Comparison of ENCODE assay signal across 7 mouse cellular contexts in the genomic region with DNA sequence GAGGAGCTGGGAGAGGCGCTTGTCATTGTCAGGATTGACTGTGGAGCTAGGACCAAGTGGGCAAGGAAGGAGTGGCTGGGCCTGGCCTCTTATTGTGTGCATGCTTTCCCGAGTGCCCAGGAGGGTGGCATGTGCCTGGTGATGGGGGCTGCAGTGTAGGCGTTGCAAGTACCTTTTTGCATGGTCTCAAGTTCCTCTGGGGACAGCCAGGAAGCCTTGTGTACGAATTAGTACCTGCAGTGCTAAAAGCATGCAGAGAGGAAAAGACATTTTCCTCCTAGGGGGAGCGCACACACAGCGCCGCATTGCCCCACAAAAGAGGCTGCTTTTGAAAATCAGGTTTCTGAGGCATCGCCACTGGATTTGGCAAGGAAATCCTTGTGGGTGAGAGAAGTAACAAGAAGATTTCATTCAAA. TPM values are rescaled to one million over a fixed set of nuclear protein-coding genes. Genes with fewer than 3 reads are reported as not detected.
DNase-seq lines count a peak whose midpoint lies in the region; ATAC-seq and TF ChIP-seq lines count a peak whose summit lies in the region.

No protein-coding gene starts in this region.

- H3K9me3 ChIP-seq in liver, embryonic 11.5 days (ENCODE audit: control insufficient read depth, low read length), result no peaks in the 10 kb centered on the region
- H3K9me3 ChIP-seq in embryonic facial prominence, embryonic 14.5 days (ENCODE audit: control insufficient read depth, low read length), result no peaks in the 10 kb centered on the region
- H3K9me3 ChIP-seq in intestine, postnatal 0 days (ENCODE audit: control insufficient read depth), result no peaks in the 10 kb centered on the region
- no peaks in the 10 kb centered on the region for H3K9me3 ChIP-seq in neural tube, embryonic 12.5 days

- H3K4me1 ChIP-seq in liver, embryonic 11.5 days (replicated peaks; ENCODE audit: control insufficient read depth, insufficient read depth, low read length), result no peaks in the 10 kb centered on the region
- H3K4me1 ChIP-seq in embryonic facial prominence, embryonic 14.5 days (ENCODE audit: control insufficient read depth, insufficient read depth, low read length), result peaks cover 10% of the 10 kb centered on the region
- no peaks in the 10 kb centered on the region for H3K4me1 ChIP-seq in intestine, postnatal 0 days (replicated peaks; ENCODE audit: control insufficient read depth, insufficient read depth, low read length)
- peaks cover 15% of the 10 kb centered on the region; the same call in 1 of the 2 replicates for H3K4me1 ChIP-seq in neural tube, embryonic 12.5 days

- H3K9ac ChIP-seq in liver, embryonic 11.5 days (ENCODE audit: low read depth, low read length), result no peak overlapping the region
- H3K9ac ChIP-seq in embryonic facial prominence, embryonic 14.5 days (ENCODE audit: low read depth, low read length), result peak overlapping the region; percentile 79
- no peak overlapping the region for H3K9ac ChIP-seq in intestine, postnatal 0 days (ENCODE audit: low read depth, low read length)
- H3K9ac ChIP-seq in neural tube, embryonic 12.5 days, result peak overlapping the region; percentile 91

- DNase-seq in liver, embryonic 11.5 days (ENCODE audit: low spot score), result no peak
- DNase-seq in liver, result no peak
- peak; percentile 30 for DNase-seq in embryonic facial prominence, embryonic 14.5 days (ENCODE audit: low spot score)
- DNase-seq in retina, postnatal 1 day, result no peak
- no peak for DNase-seq in spleen, postnatal 14 days (ENCODE audit: low spot score in 2 of 2)

- WGBS in liver, embryonic 11.5 days, result 12% methylated on average over 8 of the region's 8 CpGs
- 3% methylated on average over 7 of the region's 8 CpGs for WGBS in embryonic facial prominence, embryonic 14.5 days
- 5% methylated on average over 8 of the region's 8 CpGs for WGBS in intestine, postnatal 0 days
- 0% methylated on average over 8 of the region's 8 CpGs for WGBS in neural tube, embryonic 12.5 days

- H3K4me2 ChIP-seq in liver, embryonic 11.5 days, result peak overlapping the region; percentile 61
- H3K4me2 ChIP-seq in embryonic facial prominence, embryonic 14.5 days (ENCODE audit: low read depth, low read length), result peak overlapping the region; percentile 91
- peak overlapping the region; percentile 64 for H3K4me2 ChIP-seq in intestine, postnatal 0 days (replicated peaks; ENCODE audit: low read depth)
- peak overlapping the region; percentile 59 for H3K4me2 ChIP-seq in neural tube, embryonic 12.5 days (replicated peaks)

- peak overlapping the region; percentile 40 for H3K4me3 ChIP-seq in liver, embryonic 11.5 days (ENCODE audit: low read depth, low read length)
- peak overlapping the region; percentile 67 for H3K4me3 ChIP-seq in embryonic facial prominence, embryonic 14.5 days (ENCODE audit: low read depth, low read length)
- peak overlapping the region; percentile 34 for H3K4me3 ChIP-seq in intestine, postnatal 0 days (ENCODE audit: low read depth, low read length)
- H3K4me3 ChIP-seq in neural tube, embryonic 12.5 days, result peak overlapping the region; percentile 71

- H3K27me3 ChIP-seq in liver, embryonic 11.5 days (replicated peaks; ENCODE audit: control insufficient read depth, insufficient read depth, low read length), result peaks cover 28% of the 10 kb centered on the region
- H3K27me3 ChIP-seq in embryonic facial prominence, embryonic 14.5 days (replicated peaks; ENCODE audit: control insufficient read depth, insufficient read depth, low read length), result no peaks in the 10 kb centered on the region
- H3K27me3 ChIP-seq in intestine, postnatal 0 days (replicated peaks; ENCODE audit: control insufficient read depth, insufficient read depth, low read length), result peaks cover 15% of the 10 kb centered on the region
- H3K27me3 ChIP-seq in neural tube, embryonic 12.5 days (replicated peaks), result no peaks in the 10 kb centered on the region

- no peak for ATAC-seq in liver, embryonic 11.5 days (replicated peaks; ENCODE audit: low FRiP score)
- peak; percentile 42 for ATAC-seq in embryonic facial prominence, embryonic 14.5 days (ENCODE audit: low read depth)
- no peak for ATAC-seq in intestine, postnatal 0 days
- ATAC-seq in neural tube, embryonic 12.5 days (ENCODE audit: low FRiP score, low read depth), result peak; percentile 72

- no peaks in the 10 kb centered on the region for H3K36me3 ChIP-seq in liver, embryonic 11.5 days (ENCODE audit: control insufficient read depth, insufficient read depth, low read length)
- H3K36me3 ChIP-seq in embryonic facial prominence, embryonic 14.5 days (ENCODE audit: control insufficient read depth, insufficient read depth, low read length), result peaks cover 4% of the 10 kb centered on the region; the same call in 1 of the 2 replicates
- H3K36me3 ChIP-seq in intestine, postnatal 0 days (ENCODE audit: control insufficient read depth, insufficient read depth), result no peaks in the 10 kb centered on the region
- peaks cover 13% of the 10 kb centered on the region for H3K36me3 ChIP-seq in neural tube, embryonic 12.5 days

- TF ChIP-seq CTCF in intestine, postnatal 0 days (IDR thresholded peaks at IDR 0.05; ENCODE audit: low read depth), result no peak

- H3K27ac ChIP-seq in liver, embryonic 11.5 days (ENCODE audit: low read depth, low read length), result no peak overlapping the region
- H3K27ac ChIP-seq in embryonic facial prominence, embryonic 14.5 days (replicated peaks; ENCODE audit: low read depth, low read length), result peak overlapping the region; percentile 81
- H3K27ac ChIP-seq in intestine, postnatal 0 days (ENCODE audit: low read depth, low read length), result no peak overlapping the region
- H3K27ac ChIP-seq in neural tube, embryonic 12.5 days, result peak overlapping the region; percentile 91; the same call in 1 of the 2 replicates

RNA-seq across cellular contexts. Expression of gene Dclk1, which starts 0.9 kb away (rescaled TPM):
- 2.7 and 3.3 TPM in 2 replicates for polyA plus RNA-seq in liver, embryonic 11.5 days (2014; fragmentation: Nextera tagmentation; extraction: Ambion mirVana)
- 73.7 and 75.0 TPM in 2 replicates for polyA plus RNA-seq in embryonic facial prominence, embryonic 14.5 days (2014; fragmentation: Nextera tagmentation; extraction: Ambion mirVana)
- polyA plus RNA-seq in intestine, postnatal 0 days (2015; fragmentation: Nextera tagmentation; extraction: Ambion mirVana), result 3.1 and 5.0 TPM in 2 replicates
- polyA plus RNA-seq in neural tube, embryonic 12.5 days (2016; fragmentation: Nextera tagmentation; extraction: Ambion mirVana), result 171 and 184 TPM in 2 replicates

Comparison
In these comparisons a context has a peak if more than half of its experiments do, and no peak if none do; other contexts are left out.
1. ATAC-seq: peak in embryonic facial prominence, embryonic 14.5 days (single experiment) and neural tube, embryonic 12.5 days (single experiment); none in liver, embryonic 11.5 days (single experiment) and intestine, postnatal 0 days (single experiment).
2. H3K27ac ChIP-seq: peak in embryonic facial prominence, embryonic 14.5 days (single experiment) and neural tube, embryonic 12.5 days (single experiment); none in liver, embryonic 11.5 days (single experiment) and intestine, postnatal 0 days (single experiment).
3. H3K9ac ChIP-seq: peak in embryonic facial prominence, embryonic 14.5 days (single experiment) and neural tube, embryonic 12.5 days (single experiment); none in liver, embryonic 11.5 days (single experiment) and intestine, postnatal 0 days (single experiment).
4. RNA of gene Dclk1, which starts 0.9 kb away (polyA plus RNA-seq): 171 to 184 TPM in neural tube, embryonic 12.5 days and 73.7 to 75.0 TPM in embryonic facial prominence, embryonic 14.5 days; 3.1 to 5.0 TPM in intestine, postnatal 0 days and 2.7 to 3.3 TPM in liver, embryonic 11.5 days; every median in the first group is over 10 times any median in the second.
5. Peak in every context shown above with its lines, with median percentiles within 50 percentile points of each other: H3K4me2 ChIP-seq and H3K4me3 ChIP-seq.